Mouse (Mus musculus) midbrain, embryonic 14.5 days (tissue): Measurements from ENCODE around the gene Rnpep. TPM values are rescaled to one million over a fixed set of nuclear protein-coding genes. Genes with fewer than 3 reads are reported as not detected.

ENCODE experiments used
- ATAC-seq: fragments of 200-750 bp; cut with Nextera tagmentation; 2 replicates; pipeline ENCODE4 v1.8.0; 2017; ENCODE audit warnings: moderate number of reproducible peaks, moderate library complexity; ENCODE audit not compliant: low FRiP score, low TSS enrichment
- DNase-seq: peaks from one replicate; pipeline ENCODE4 v3.0.0-alpha.2; 2015
- H3K27ac ChIP-seq: fragments of 300-500 bp; sonication (generic); replicated peaks from 2 replicates; pipeline ENCODE4 v1.5.1; 2014; ENCODE audit warnings: mild to moderate bottlenecking, low read depth, low read length, moderate library complexity
- H3K27me3 ChIP-seq: fragments of 300-500 bp; sonication (generic); 2 replicates; pipeline ENCODE4 v1.6.1; 2014; ENCODE audit warnings: low read length, control low read depth, mixed read lengths; ENCODE audit not compliant: control insufficient read depth, insufficient read depth
- H3K36me3 ChIP-seq: fragments of 300-500 bp; sonication (generic); 2 replicates; pipeline ENCODE4 v1.6.1; 2014; ENCODE audit warnings: low read length, control low read depth; ENCODE audit not compliant: control insufficient read depth, insufficient read depth
- H3K4me1 ChIP-seq: fragments of 300-500 bp; sonication (generic); 2 replicates; pipeline ENCODE4 v1.6.1; 2014; ENCODE audit warnings: mild to moderate bottlenecking, antibody characterized with exemption, low read length, control low read depth; ENCODE audit not compliant: control insufficient read depth, insufficient read depth
- H3K4me2 ChIP-seq: fragments of 300-500 bp; sonication (generic); 2 replicates; pipeline ENCODE4 v1.6.1; 2014; ENCODE audit warnings: mild to moderate bottlenecking, low read length, moderate library complexity
- H3K4me3 ChIP-seq: fragments of 300-500 bp; sonication (generic); replicated peaks from 2 replicates; pipeline ENCODE4 v1.5.1; 2014; ENCODE audit warnings: low read depth, low read length
- H3K9ac ChIP-seq: fragments of 300-500 bp; sonication (generic); replicated peaks from 2 replicates; pipeline ENCODE4 v1.6.1; 2014; ENCODE audit warnings: mild to moderate bottlenecking, low read length, moderate library complexity
- H3K9me3 ChIP-seq: fragments of 300-500 bp; sonication (generic); 2 replicates; pipeline ENCODE4 v1.6.1; 2016; ENCODE audit warnings: low read length, control low read depth, mixed read lengths; ENCODE audit not compliant: control insufficient read depth
- WGBS: fragments of 180-500 bp; shearing (Covaris S2); extraction: QIAGEN DNeasy Blood & Tissue Kit; methylation state at CpG from one replicate; pipeline ENCODE4 v1.1.7; 2014; 5-methylcytosine and 5-hydroxymethylcytosine counted together
- polyA plus RNA-seq: library from polyadenylated mRNA; unstranded; fragments of >200 nt; fragmentation: Nextera tagmentation; extraction: Ambion mirVana; gene quantifications from 2 replicates; pipeline ENCODE4 v1.2.1, GENCODE M21; 2014

The Rnpep gene
- polyA plus RNA-seq, 1 experiment from 2014 or later, result 91.6 TPM

GRCm38 (mm10) chr1:135224981-135225604 is 58.8 kb downstream of the Rnpep start:
- no peak overlapping the region for H3K4me3 ChIP-seq
- no peaks in the 10 kb centered on the region for H3K4me1 ChIP-seq
- H3K36me3 ChIP-seq, result no peaks in the 10 kb centered on the region
- peak; percentile 33 for DNase-seq
- H3K27me3 ChIP-seq, result no peaks in the 10 kb centered on the region
- no peak overlapping the region for H3K4me2 ChIP-seq
- ATAC-seq, result no peak
- no peak overlapping the region for H3K9ac ChIP-seq
- WGBS, result 67% methylated on average over 6 of the region's 6 CpGs
- no peak overlapping the region for H3K27ac ChIP-seq
- no peaks in the 10 kb centered on the region for H3K9me3 ChIP-seq

GRCm38 (mm10) chr1:135224147-135224546 is 59.7 kb downstream of the Rnpep start:
- H3K4me3 ChIP-seq, result no peak overlapping the region
- WGBS, result 85% methylated on average over 3 of the region's 3 CpGs

GRCm38 (mm10) chr1:135217607-135218233 is 66.2 kb downstream of the Rnpep start:
- no peak overlapping the region; the same call in 1 of the 2 replicates for H3K9ac ChIP-seq
- H3K4me3 ChIP-seq, result no peak overlapping the region
- H3K4me1 ChIP-seq, result no peaks in the 10 kb centered on the region
- no peaks in the 10 kb centered on the region for H3K27me3 ChIP-seq
- no peak for ATAC-seq
- DNase-seq, result no peak
- no peaks in the 10 kb centered on the region for H3K36me3 ChIP-seq
- H3K9me3 ChIP-seq, result no peaks in the 10 kb centered on the region
- 50% methylated on average over 13 of the region's 13 CpGs for WGBS
- no peak overlapping the region for H3K4me2 ChIP-seq
- H3K27ac ChIP-seq, result no peak overlapping the region

More at GRCm38 (mm10) chr1:135224147-135224546, 59.7 kb downstream of the Rnpep start:
- no peak for ATAC-seq
- DNase-seq, result no peak
- Histone ChIP-seq H3K9ac (no peak overlapping the region), H3K27ac (no peak overlapping the region), H3K27me3 (no peaks in the 10 kb centered on the region), H3K36me3 (no peaks in the 10 kb centered on the region), H3K9me3 (no peaks in the 10 kb centered on the region), H3K4me1 (no peaks in the 10 kb centered on the region), H3K4me2 (no peak overlapping the region)

- H3K27ac ChIP-seq, result no peak overlapping the region
- H3K9me3 ChIP-seq, result no peaks in the 10 kb centered on the region
- no peaks in the 10 kb centered on the region for H3K4me1 ChIP-seq
- no peaks in the 10 kb centered on the region for H3K36me3 ChIP-seq
- 91% methylated on average over 9 of the region's 9 CpGs for WGBS
- no peak overlapping the region for H3K4me2 ChIP-seq
- ATAC-seq, result no peak
- no peak overlapping the region for H3K9ac ChIP-seq
- no peak for DNase-seq
- H3K4me3 ChIP-seq, result no peak overlapping the region
- H3K27me3 ChIP-seq, result no peaks in the 10 kb centered on the region
Measured at GRCm38 (mm10) chr1:135213772-135214640, 69.9 kb downstream of the Rnpep start.

Other genes starting within 250 kb of the Rnpep start
- gene Lgr6, start 178.8 kb downstream of the Rnpep start, polyA plus RNA-seq, result 0.87 and 0.98 TPM in 2 replicates
- gene Ptpn7, start 151.4 kb downstream of the Rnpep start, polyA plus RNA-seq, result 0.27 and 0.62 TPM in 2 replicates
- 322 and 380 TPM in 2 replicates for gene Arl8a, start 137.3 kb downstream of the Rnpep start, polyA plus RNA-seq
- gene Gpr37l1, start 116.4 kb downstream of the Rnpep start, polyA plus RNA-seq, result 0.30 and 0.34 TPM in 2 replicates
- gene Elf3, start 25.5 kb downstream of the Rnpep start, polyA plus RNA-seq, result 0.15 and 0.25 TPM in 2 replicates
- gene Timm17a, start 29.7 kb upstream of the Rnpep start, polyA plus RNA-seq, result 136 and 154 TPM in 2 replicates
- 0.20 and 0.34 TPM in 2 replicates for gene Lmod1, start 40.7 kb upstream of the Rnpep start, polyA plus RNA-seq
- gene Shisa4, start 91.2 kb upstream of the Rnpep start, polyA plus RNA-seq, result 59.3 and 93.6 TPM in 2 replicates
- 126 and 127 TPM in 2 replicates for gene Ipo9, start 146.4 kb upstream of the Rnpep start, polyA plus RNA-seq